ENCODE assay signal across 26 mouse cellular contexts in the genomic region with DNA sequence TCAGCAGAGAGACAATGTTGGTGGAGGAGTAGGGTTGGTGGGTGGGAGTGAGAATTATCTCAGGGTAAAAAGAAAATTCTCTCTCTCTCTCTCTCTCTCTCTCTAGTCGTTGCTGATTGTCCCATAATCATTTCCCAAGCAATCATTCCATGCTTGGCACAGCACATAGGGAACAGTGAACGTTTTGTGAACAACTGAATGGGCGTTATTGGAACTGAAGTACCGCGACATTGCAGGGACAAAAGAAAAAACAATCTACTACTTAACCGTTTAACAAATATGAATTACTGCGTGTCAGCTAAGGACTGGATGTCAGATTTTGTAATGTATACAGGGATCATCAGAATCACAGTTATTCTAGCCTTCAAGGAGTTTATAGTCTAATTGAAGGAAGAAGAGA.
"Had no signal": no experiment of that assay in that cellular context is flagged by ENCODE, and none has a peak within 500 bp of the region (broad histone marks: within the 10 kb centered on the region; RNA-seq: fewer than 3 reads in every experiment).

No protein-coding gene starts in this region.

- H3K4me3 ChIP-seq: gastrocnemius, adult 2 months; heart, adult 2 months; heart, embryonic 13.5 days; heart, embryonic 15.5 days; hindbrain, embryonic 12.5 days; intestine, embryonic 15.5 days; layer of hippocampus, adult 2 months; left cerebral cortex, adult 2 months; limb, embryonic 10.5 days; limb, embryonic 12.5 days had no signal

- H3K9me3 ChIP-seq: heart, embryonic 13.5 days; heart, embryonic 15.5 days; hindbrain, embryonic 12.5 days; intestine, embryonic 15.5 days; limb, embryonic 10.5 days; limb, embryonic 12.5 days had no signal

- H3K36me3 ChIP-seq: heart, embryonic 13.5 days; heart, embryonic 15.5 days; hindbrain, embryonic 12.5 days; intestine, embryonic 15.5 days; limb, embryonic 10.5 days; limb, embryonic 12.5 days had no signal

- DNase-seq: gastrocnemius, adult 2 months; gastrocnemius, postnatal 10 days; gastrocnemius, postnatal 25 days; heart, adult 2 months; heart, postnatal 14 days; heart, postnatal 36 days; kidney, adult 18-20 months; kidney, adult 8-10 months; kidney, postnatal 10 days; kidney, postnatal 25 days; kidney, postnatal 4 days; liver had no signal

- H3K4me2 ChIP-seq: heart, embryonic 11.5 days; heart, embryonic 13.5 days; heart, embryonic 15.5 days; hindbrain, embryonic 12.5 days; hindbrain, embryonic 14.5 days; intestine, embryonic 15.5 days; limb, embryonic 12.5 days had no signal

- H3K27ac ChIP-seq: gastrocnemius, adult 2 months; heart, adult 2 months; heart, embryonic 13.5 days; heart, embryonic 15.5 days; hindbrain, embryonic 12.5 days; hindbrain, embryonic 14.5 days; intestine, embryonic 15.5 days; layer of hippocampus, adult 2 months; left cerebral cortex, adult 2 months; limb, embryonic 10.5 days; limb, embryonic 12.5 days had no signal

- H3K9ac ChIP-seq: heart, embryonic 13.5 days; heart, embryonic 15.5 days; hindbrain, embryonic 12.5 days; hindbrain, embryonic 14.5 days; intestine, embryonic 15.5 days; limb, embryonic 12.5 days had no signal

- H3K27me3 ChIP-seq: heart, embryonic 15.5 days; hindbrain, embryonic 12.5 days; intestine, embryonic 15.5 days; limb, embryonic 12.5 days had no signal

- ATAC-seq: forebrain, embryonic 16.5 days; hindbrain, embryonic 16.5 days; inflammation-experienced regulatory T-cells, adult 6 months; intestine, embryonic 15.5 days; intestine, postnatal 0 days had no signal

- H3K4me1 ChIP-seq: heart, embryonic 15.5 days; hindbrain, embryonic 12.5 days; intestine, embryonic 15.5 days; limb, embryonic 10.5 days; limb, embryonic 12.5 days had no signal
